Mouse (Mus musculus) heart, embryonic 14.5 days (tissue): ENCODE results near the gene Them7. TPM values are rescaled to one million over a fixed set of nuclear protein-coding genes. Genes with fewer than 3 reads are reported as not detected.

Experiments used
- ATAC-seq: fragments of 200-750 bp; cut with Nextera tagmentation; 2 replicates; pipeline ENCODE4 v1.8.0; 2017; ENCODE audit warnings: low read depth, moderate TSS enrichment; ENCODE audit not compliant: insufficient number of reproducible peaks, insufficient read depth, low FRiP score
- H3K27ac ChIP-seq, 2 experiments: fragments of 200-500 bp in 1 of 2; fragments of 300-500 bp in 1 of 2; sonication (generic) in 1 of 2; replicated peaks in 1 of 2; 2 replicates each; pipeline ENCODE4 v1.5.1; 2012 to 2014; ENCODE audit warnings: low read depth in 2 of 2, low read length in 2 of 2, control low read depth in 1 of 2, mild to moderate bottlenecking in 1 of 2, mixed read lengths in 1 of 2; ENCODE audit not compliant: control insufficient read depth in 1 of 2, insufficient read depth in 1 of 2
- H3K27me3 ChIP-seq: fragments of 300-500 bp; sonication (generic); 2 replicates; pipeline ENCODE4 v1.6.1; 2014; ENCODE audit warnings: mild to moderate bottlenecking, low read length, control low read depth; ENCODE audit not compliant: control insufficient read depth, insufficient read depth
- H3K36me3 ChIP-seq: fragments of 300-500 bp; sonication (generic); 2 replicates; pipeline ENCODE4 v1.6.1; 2014; ENCODE audit warnings: mild to moderate bottlenecking, control low read depth, low read length, mixed read lengths; ENCODE audit not compliant: control insufficient read depth, insufficient read depth
- H3K4me1 ChIP-seq, 2 experiments: fragments of 200-500 bp in 1 of 2; fragments of 300-500 bp in 1 of 2; sonication (generic) in 1 of 2; 2 replicates each; pipeline ENCODE4 v1.6.1; 2012 to 2014; ENCODE audit warnings: low read length in 2 of 2, control low read depth in 1 of 2, mixed read lengths in 1 of 2; ENCODE audit not compliant: control insufficient read depth in 2 of 2, insufficient read depth in 2 of 2
- H3K4me2 ChIP-seq: fragments of 300-500 bp; sonication (generic); 2 replicates; pipeline ENCODE4 v1.6.1; 2014; ENCODE audit warnings: mild to moderate bottlenecking, low read length
- H3K4me3 ChIP-seq, 2 experiments: fragments of 200-500 bp in 1 of 2; fragments of 300-500 bp in 1 of 2; sonication (generic) in 1 of 2; 2 replicates each; pipeline ENCODE4 v1.5.1; 2012 to 2014; ENCODE audit warnings: low read length in 2 of 2, mild to moderate bottlenecking in 2 of 2, control low read depth in 1 of 2, low read depth in 1 of 2, moderate library complexity in 1 of 2; ENCODE audit not compliant: control insufficient read depth in 1 of 2, insufficient read depth in 1 of 2
- H3K9ac ChIP-seq: fragments of 300-500 bp; sonication (generic); 2 replicates; pipeline ENCODE4 v1.6.1; 2014; ENCODE audit warnings: mild to moderate bottlenecking, low read length
- H3K9me3 ChIP-seq: fragments of 300-500 bp; sonication (generic); 2 replicates; pipeline ENCODE4 v1.6.1; 2016; ENCODE audit warnings: low read length, control low read depth; ENCODE audit not compliant: control insufficient read depth
- WGBS: fragments of 180-500 bp; shearing (Covaris S2); extraction: QIAGEN DNeasy Blood & Tissue Kit; methylation state at CpG from one replicate; pipeline ENCODE4 v1.1.7; 2014; 5-methylcytosine and 5-hydroxymethylcytosine counted together
- polyA plus RNA-seq: library from polyadenylated mRNA; unstranded; fragments of >200 nt; fragmentation: Nextera tagmentation; extraction: Ambion mirVana; gene quantifications from 2 replicates; pipeline ENCODE4 v1.2.1, GENCODE M21; 2014

The Them7 gene
- polyA plus RNA-seq, 1 experiment from 2014 or later = 1.1 TPM

GRCm38 (mm10) chr2:105244733-105245132 is 20.6 kb downstream of the Them7 start:
- Histone ChIP-seq H3K9me3 (0 out of 2 replicates have a peak, but pooled peaks cover 2% of the 10 kb centered on the region), H3K4me3 (no peak overlapping the region), H3K9ac (no peak overlapping the region), H3K4me2 (no peak overlapping the region), H3K27ac (no peak overlapping the region), H3K36me3 (no peaks in the 10 kb centered on the region), H3K27me3 (no peaks in the 10 kb centered on the region), H3K4me1 (no peaks in the 10 kb centered on the region)
- 53% methylated on average over 13 of the region's 13 CpGs for WGBS
- ATAC-seq = no peak

GRCm38 (mm10) chr2:105251978-105252377 is 27.9 kb downstream of the Them7 start:
- Histone ChIP-seq H3K9me3 (no peaks in the 10 kb centered on the region), H3K27me3 (no peaks in the 10 kb centered on the region), H3K36me3 (no peaks in the 10 kb centered on the region), H3K4me3 (no peak overlapping the region), H3K4me1 (no peaks in the 10 kb centered on the region), H3K4me2 (no peak overlapping the region), H3K27ac (no peak overlapping the region), H3K9ac (no peak overlapping the region)
- WGBS = 58% methylated on average over 3 of the region's 3 CpGs
- ATAC-seq = no peak

GRCm38 (mm10) chr2:105252824-105253223 is 28.7 kb downstream of the Them7 start:
- peak; percentile 85; the same call in 1 of the 2 replicates for ATAC-seq
- H3K27ac ChIP-seq = no peak overlapping the region
- WGBS = 63% methylated on average over 7 of the region's 7 CpGs
- no peak overlapping the region for H3K4me3 ChIP-seq
- H3K27me3 ChIP-seq = no peaks in the 10 kb centered on the region
- H3K9ac ChIP-seq = no peak overlapping the region
- H3K9me3 ChIP-seq = no peaks in the 10 kb centered on the region
- H3K4me1 ChIP-seq = no peaks in the 10 kb centered on the region
- H3K4me2 ChIP-seq = no peak overlapping the region
- no peaks in the 10 kb centered on the region for H3K36me3 ChIP-seq

- Histone ChIP-seq H3K9ac (no peak overlapping the region), H3K4me2 (no peak overlapping the region), H3K27me3 (no peaks in the 10 kb centered on the region), H3K9me3 (no peaks in the 10 kb centered on the region), H3K27ac (no peak overlapping the region), H3K4me1 (no peaks in the 10 kb centered on the region), H3K36me3 (no peaks in the 10 kb centered on the region), H3K4me3 (no peak overlapping the region)
- no peak for ATAC-seq
- 30% methylated on average over 4 of the region's 4 CpGs for WGBS
Measured at GRCm38 (mm10) chr2:105255457-105255856, 31.3 kb downstream of the Them7 start.

- Histone ChIP-seq H3K9me3 (no peaks in the 10 kb centered on the region), H3K4me3 (no peak overlapping the region), H3K4me2 (no peak overlapping the region), H3K4me1 (no peaks in the 10 kb centered on the region), H3K36me3 (no peaks in the 10 kb centered on the region), H3K9ac (no peak overlapping the region), H3K27me3 (no peaks in the 10 kb centered on the region), H3K27ac (no peak overlapping the region)
- 51% methylated on average over 2 of the region's 2 CpGs for WGBS
- no peak for ATAC-seq
Measured at GRCm38 (mm10) chr2:105256427-105257071, 32.4 kb downstream of the Them7 start.

- Histone ChIP-seq H3K4me2 (no peak overlapping the region), H3K4me1 (no peaks in the 10 kb centered on the region), H3K9me3 (no peaks in the 10 kb centered on the region), H3K27ac (no peak overlapping the region), H3K36me3 (no peaks in the 10 kb centered on the region), H3K9ac (no peak overlapping the region), H3K4me3 (no peak overlapping the region), H3K27me3 (no peaks in the 10 kb centered on the region)
- ATAC-seq = no peak
- 64% methylated on average over 2 of the region's 2 CpGs for WGBS
Measured at GRCm38 (mm10) chr2:105257376-105257775, 33.3 kb downstream of the Them7 start.

- Histone ChIP-seq H3K4me3 (no peak overlapping the region), H3K27me3 (no peaks in the 10 kb centered on the region), H3K4me1 (no peaks in the 10 kb centered on the region), H3K4me2 (no peak overlapping the region), H3K9me3 (no peaks in the 10 kb centered on the region), H3K27ac (no peak overlapping the region), H3K36me3 (no peaks in the 10 kb centered on the region), H3K9ac (no peak overlapping the region)
- no peak for ATAC-seq
- WGBS = 94% methylated on average over 11 of the region's 11 CpGs
Measured at GRCm38 (mm10) chr2:105261335-105261734, 37.2 kb downstream of the Them7 start.

GRCm38 (mm10) chr2:105263219-105263618 is 39.1 kb downstream of the Them7 start:
- Histone ChIP-seq H3K9ac (no peak overlapping the region), H3K27me3 (no peaks in the 10 kb centered on the region), H3K27ac (no peak overlapping the region), H3K4me3 (no peak overlapping the region), H3K4me1 (no peaks in the 10 kb centered on the region), H3K36me3 (no peaks in the 10 kb centered on the region), H3K9me3 (no peaks in the 10 kb centered on the region), H3K4me2 (no peak overlapping the region)
- ATAC-seq = no peak
- 28% methylated on average over 2 of the region's 2 CpGs for WGBS
